Mouse (Mus musculus) hindbrain, embryonic 10.5 days (tissue): ENCODE measurements around the gene Rbfox2. TPM values are rescaled to one million over a fixed set of nuclear protein-coding genes. Genes with fewer than 3 reads are reported as not detected.
A peak's percentile ranks its signal among the peaks of the same experiment; 100 is the strongest.
"Not testable (repeated sequence)": the region's sequence is repeated elsewhere in the genome, so short reads cannot be mapped to it uniquely, and the experiment has no call there.

Experiments
- DNase-seq: peaks from one replicate; pipeline ENCODE4 v3.0.0-alpha.2; 2017; ENCODE audit warnings: low spot score
- H3K27ac ChIP-seq: fragments of 300-500 bp; sonication (generic); 2 replicates; pipeline ENCODE4 v1.5.1; 2016; ENCODE audit warnings: mild to moderate bottlenecking, moderate library complexity
- H3K27me3 ChIP-seq: fragments of 300-500 bp; sonication (generic); 2 replicates; pipeline ENCODE4 v1.6.1; 2016; ENCODE audit warnings: mild to moderate bottlenecking; ENCODE audit not compliant: poor library complexity, insufficient read depth, severe bottlenecking
- H3K36me3 ChIP-seq: fragments of 300-500 bp; sonication (generic); 2 replicates; pipeline ENCODE4 v1.6.1; 2016; ENCODE audit warnings: mild to moderate bottlenecking, moderate library complexity
- H3K4me1 ChIP-seq: fragments of 300-500 bp; sonication (generic); replicated peaks from 2 replicates; pipeline ENCODE4 v1.6.1; 2016; ENCODE audit warnings: mild to moderate bottlenecking
- H3K4me3 ChIP-seq: fragments of 300-500 bp; sonication (generic); 2 replicates; pipeline ENCODE4 v1.5.1; 2016; ENCODE audit warnings: mild to moderate bottlenecking, moderate library complexity
- H3K9me3 ChIP-seq: fragments of 300-500 bp; sonication (generic); 2 replicates; pipeline ENCODE4 v1.6.1; 2016; ENCODE audit warnings: mild to moderate bottlenecking, moderate library complexity
- WGBS: fragments of 180-500 bp; shearing (Covaris S2); methylation state at CpG from one replicate; pipeline ENCODE4 v1.1.7; 2016; 5-methylcytosine and 5-hydroxymethylcytosine counted together
- polyA plus RNA-seq: library from polyadenylated mRNA; unstranded; fragments of >200 nt; fragmentation: Nextera tagmentation; extraction: Ambion mirVana; gene quantifications from 2 replicates; pipeline ENCODE4 v1.2.1, GENCODE M21; 2016

Gene Rbfox2
- polyA plus RNA-seq, 1 experiment from 2014 or later = 77.8 TPM

DNA sequence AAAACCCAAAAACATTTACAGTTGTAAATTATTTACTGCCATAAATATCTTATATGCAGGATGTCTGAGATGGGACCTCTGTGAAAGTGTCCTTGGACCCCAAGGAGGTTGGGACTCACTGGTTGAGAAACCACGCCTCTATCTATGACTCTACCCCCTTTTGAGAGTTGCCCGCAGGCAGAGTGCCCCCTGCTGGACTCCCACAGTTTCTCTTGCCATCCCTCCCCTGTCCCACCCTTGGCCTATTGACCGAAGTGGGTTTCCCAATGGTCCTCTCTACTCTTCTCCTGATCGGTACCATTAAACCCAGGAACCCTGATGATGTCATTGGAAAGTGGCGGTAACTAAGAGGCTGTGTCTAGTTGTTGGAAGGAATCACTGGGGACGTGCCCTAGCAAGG, 35.2 kb upstream of the Rbfox2 start:
- H3K36me3 ChIP-seq = no peaks in the 10 kb centered on the region
- peak overlapping the region; percentile 89 for H3K27ac ChIP-seq
- WGBS = 86% methylated on average over 6 of the region's 6 CpGs
- peaks cover 68% of the 10 kb centered on the region for H3K4me1 ChIP-seq
- DNase-seq = no peak
- no peak overlapping the region for H3K4me3 ChIP-seq
- H3K27me3 ChIP-seq = no peaks in the 10 kb centered on the region
- H3K9me3 ChIP-seq = no peaks in the 10 kb centered on the region

DNA sequence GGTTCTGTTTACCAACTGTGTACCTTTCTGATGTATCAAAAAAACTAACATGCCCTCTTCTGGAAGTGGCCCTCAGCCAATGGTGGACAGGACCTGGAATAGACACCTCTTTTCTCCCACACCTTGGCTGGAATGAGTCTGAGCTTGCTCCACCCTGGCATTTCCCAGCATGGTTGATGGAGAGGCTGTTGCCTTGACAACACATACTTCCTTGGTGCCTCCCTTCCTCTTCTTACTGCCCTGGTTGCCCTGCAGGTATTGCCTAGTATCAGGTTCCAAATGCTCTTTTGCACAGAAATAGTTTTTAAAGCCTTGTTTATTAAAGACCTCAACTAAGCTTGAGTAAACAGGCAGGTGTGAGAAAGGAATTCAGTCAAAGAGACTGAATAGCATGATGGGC, 33.8 kb upstream of the Rbfox2 start:
- Histone ChIP-seq H3K4me1 (peaks cover 78% of the 10 kb centered on the region), H3K27ac (peak overlapping the region; percentile 35; the same call in 1 of the 2 replicates), H3K27me3 (no peaks in the 10 kb centered on the region), H3K9me3 (no peaks in the 10 kb centered on the region), H3K4me3 (no peak overlapping the region), H3K36me3 (no peaks in the 10 kb centered on the region)
- no peak for DNase-seq

DNA sequence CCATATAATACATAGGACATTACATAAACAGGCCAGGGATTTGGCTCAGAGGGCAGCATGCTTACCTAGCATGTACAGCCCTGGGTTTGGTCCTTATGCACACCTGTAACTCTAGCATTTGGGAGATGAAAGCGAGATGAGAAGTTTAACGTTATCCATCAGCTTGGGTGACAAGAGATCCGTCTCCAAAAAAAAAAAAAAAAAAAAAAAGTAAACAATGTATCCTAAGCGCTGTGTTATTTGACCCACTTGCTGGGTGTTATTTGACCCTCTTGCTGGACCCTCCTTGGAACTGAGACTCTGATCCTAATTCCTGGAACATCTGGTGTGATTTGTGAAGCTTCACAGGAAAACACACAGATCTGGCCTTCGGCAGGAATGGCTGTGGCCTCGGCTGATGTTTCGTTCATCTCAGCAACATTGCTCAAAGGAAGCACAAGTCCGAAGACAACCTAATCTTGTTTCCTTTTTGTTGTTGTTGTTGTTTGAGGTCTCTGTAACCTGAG, 32.2 kb upstream of the Rbfox2 start:
- Histone ChIP-seq H3K4me1 (peaks cover 63% of the 10 kb centered on the region), H3K27me3 (no peaks in the 10 kb centered on the region), H3K36me3 (no peaks in the 10 kb centered on the region), H3K27ac (no peak overlapping the region), H3K9me3 (no peaks in the 10 kb centered on the region), H3K4me3 (no peak overlapping the region)
- no peak for DNase-seq
- 69% methylated on average over 8 of the region's 8 CpGs for WGBS

DNA sequence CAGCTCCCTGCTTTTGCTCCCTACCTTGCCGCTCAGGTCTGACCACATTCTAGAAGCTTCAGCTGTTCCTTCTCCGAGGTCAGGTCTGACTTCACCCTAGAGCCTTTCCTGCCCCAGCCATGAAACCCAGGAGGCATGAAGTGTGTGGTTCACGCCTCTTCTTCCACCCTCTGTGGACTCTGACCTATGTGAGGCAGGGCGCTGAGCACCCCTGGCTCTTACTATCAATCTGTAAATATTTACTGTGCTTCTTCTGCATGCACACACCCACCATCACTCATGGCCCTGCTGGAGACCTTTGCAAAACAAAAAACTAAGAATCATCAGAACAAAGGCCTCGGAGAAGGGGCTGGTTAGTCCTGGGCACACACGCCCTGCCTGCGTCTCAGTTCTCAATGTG, 31.6 kb upstream of the Rbfox2 start:
- H3K27ac ChIP-seq = peak overlapping the region; percentile 47; the same call in 1 of the 2 replicates
- H3K27me3 ChIP-seq = no peaks in the 10 kb centered on the region

DNA sequence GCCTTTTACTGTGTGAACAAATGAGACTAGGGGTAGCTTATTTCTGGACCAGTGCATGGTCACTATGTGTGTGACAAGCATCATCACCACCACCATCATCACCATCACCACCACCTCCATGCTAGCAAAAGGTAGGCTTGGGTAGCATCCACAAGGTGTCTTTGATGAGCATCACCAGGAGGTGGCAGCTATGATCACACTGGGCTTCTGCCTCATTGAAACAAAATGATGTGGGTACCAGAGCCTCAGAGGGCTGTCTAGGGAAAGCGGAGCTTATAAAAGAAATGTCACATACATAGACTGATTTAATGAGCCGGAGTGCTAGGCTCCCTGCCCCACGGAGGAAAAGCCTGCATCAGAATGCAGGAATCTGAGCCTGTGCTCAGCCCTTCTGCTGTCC, 31.1 kb upstream of the Rbfox2 start:
- Histone ChIP-seq H3K4me3 (no peak overlapping the region), H3K27me3 (no peaks in the 10 kb centered on the region), H3K9me3 (no peaks in the 10 kb centered on the region), H3K4me1 (peaks cover 52% of the 10 kb centered on the region), H3K36me3 (no peaks in the 10 kb centered on the region), H3K27ac (peak overlapping the region; percentile 47; the same call in 1 of the 2 replicates)
- no peak for DNase-seq
- 71% methylated on average over 3 of the region's 3 CpGs for WGBS

More for the DNA sequence above, 31.6 kb upstream of the Rbfox2 start:
- Histone ChIP-seq H3K4me3 (no peak overlapping the region), H3K4me1 (peaks cover 57% of the 10 kb centered on the region), H3K36me3 (no peaks in the 10 kb centered on the region), H3K9me3 (no peaks in the 10 kb centered on the region)
- WGBS = 66% methylated on average over 7 of the region's 7 CpGs
- DNase-seq = no peak

DNA sequence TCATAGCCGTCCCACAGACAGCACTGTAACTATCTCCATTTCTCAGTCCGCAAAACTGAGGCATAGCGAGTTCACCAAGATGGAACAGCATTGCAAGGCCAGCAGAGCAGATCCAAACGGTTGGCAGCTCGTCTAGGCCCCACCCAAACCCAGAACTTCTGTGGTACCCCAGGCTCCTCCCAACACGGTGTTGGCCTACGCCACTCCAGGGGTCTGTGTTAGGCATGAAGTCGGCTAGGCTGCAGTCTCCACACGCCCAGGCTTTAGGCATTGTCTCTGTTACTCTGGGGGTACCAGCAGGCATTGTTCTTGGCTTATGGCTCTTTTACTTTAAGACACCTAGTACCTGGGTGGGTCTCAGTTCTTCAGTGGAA, 30.2 kb upstream of the Rbfox2 start:
- Histone ChIP-seq H3K36me3 (no peaks in the 10 kb centered on the region), H3K4me3 (peak overlapping the region; percentile 46), H3K4me1 (peaks cover 48% of the 10 kb centered on the region), H3K9me3 (no peaks in the 10 kb centered on the region), H3K27me3 (no peaks in the 10 kb centered on the region), H3K27ac (peak overlapping the region; percentile 85)
- no peak for DNase-seq
- WGBS = 40% methylated on average over 9 of the region's 9 CpGs

DNA sequence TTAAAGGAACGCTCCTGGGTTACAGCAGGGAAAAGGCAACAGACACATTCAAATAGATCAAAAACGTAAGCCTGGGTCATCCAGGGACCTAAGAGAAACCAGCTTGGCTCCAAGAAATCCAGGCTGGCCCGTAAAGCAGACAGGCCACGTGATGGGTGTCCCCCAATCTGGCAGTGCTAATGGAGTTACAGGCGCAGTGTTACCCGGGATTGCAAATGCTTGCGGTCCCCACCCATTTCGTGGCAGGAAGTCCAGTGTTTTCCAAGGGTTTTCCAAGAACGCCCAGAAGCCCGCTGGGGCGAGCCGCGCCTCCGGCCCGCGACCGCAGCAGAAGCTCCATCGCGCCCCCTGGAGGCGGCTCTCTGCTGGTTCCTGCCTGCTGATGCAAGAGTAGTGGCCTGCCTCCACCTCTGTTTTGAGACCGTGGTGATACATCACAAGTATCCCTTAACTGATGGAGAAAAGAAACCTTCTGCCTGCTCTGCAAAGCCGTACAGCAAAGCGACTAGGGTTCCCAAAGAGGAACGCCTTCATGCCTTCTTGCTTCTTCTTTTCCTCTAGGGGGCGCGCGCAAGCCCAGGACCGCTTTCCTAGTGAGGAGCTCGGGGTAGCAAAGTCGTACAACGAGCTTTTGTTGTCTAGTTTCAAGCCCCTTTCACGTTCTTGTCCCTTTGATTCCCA, 29.6 kb upstream of the Rbfox2 start:
- Histone ChIP-seq H3K27ac (peak overlapping the region; percentile 85), H3K4me3 (peak overlapping the region; percentile 46), H3K36me3 (no peaks in the 10 kb centered on the region), H3K9me3 (no peaks in the 10 kb centered on the region), H3K27me3 (no peaks in the 10 kb centered on the region), H3K4me1 (peaks cover 52% of the 10 kb centered on the region)
- WGBS = 2% methylated on average over 32 of the region's 32 CpGs
- DNase-seq = peak; percentile 90

DNA sequence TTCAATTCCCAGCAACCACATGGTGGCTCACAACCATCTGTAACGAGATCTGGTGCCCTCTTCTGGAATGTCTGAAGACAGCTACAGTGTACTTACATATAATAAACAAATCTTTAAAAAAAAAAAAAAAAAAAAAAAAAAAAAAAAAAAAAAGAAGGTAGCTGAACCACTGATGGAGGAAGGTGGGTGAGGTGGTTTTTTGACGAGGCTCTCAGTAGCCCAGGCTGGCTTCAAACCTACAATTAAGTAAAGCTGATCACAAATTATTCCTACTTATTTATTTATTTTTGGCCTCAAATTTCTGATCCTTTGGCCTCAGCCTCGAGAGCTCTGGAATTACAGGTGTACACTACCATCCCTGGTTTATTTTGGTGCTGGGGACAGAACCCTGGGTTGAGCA, 28.4 kb upstream of the Rbfox2 start:
- WGBS = 87% methylated on average over 3 of the region's 3 CpGs
- not testable (repeated sequence) for H3K27me3 ChIP-seq, H3K4me3 ChIP-seq, H3K36me3 ChIP-seq, H3K27ac ChIP-seq, DNase-seq, H3K9me3 ChIP-seq
- H3K4me1 ChIP-seq = peaks cover 57% of the 10 kb centered on the region

DNA sequence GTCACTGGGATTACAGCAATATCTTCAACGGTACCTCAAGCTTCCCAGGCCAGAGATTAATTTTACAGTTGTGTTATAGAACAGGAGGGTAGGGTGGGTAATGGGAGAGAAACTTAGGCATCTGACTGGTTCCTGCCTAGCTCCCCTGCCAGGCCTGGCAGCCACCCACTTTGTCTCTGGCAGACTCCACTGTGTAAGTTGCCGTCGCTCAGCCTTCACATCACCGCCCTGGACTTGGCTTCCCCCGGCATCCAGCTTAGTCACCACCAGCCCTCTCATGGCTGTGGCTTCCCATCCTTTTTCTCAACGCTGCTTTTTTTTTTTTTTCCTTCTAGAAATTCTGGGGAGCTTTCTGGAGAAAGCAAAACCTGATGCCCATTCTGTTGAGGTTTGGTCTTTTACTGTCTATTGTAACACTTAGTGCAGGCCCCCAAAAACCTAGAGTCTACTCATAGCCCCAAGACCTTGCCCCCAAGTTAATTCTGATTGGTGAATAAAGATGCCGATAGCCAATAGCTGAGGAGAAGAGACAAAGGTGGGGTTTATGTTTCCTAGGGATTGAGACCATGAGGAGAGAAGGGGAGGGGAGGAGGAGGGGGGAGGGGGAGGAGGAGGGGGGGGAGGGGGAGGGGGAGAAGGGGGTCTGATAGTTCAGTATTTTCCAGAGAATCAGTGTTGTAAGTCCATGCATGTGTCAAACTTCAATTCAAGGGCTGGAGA, 25.6 kb upstream of the Rbfox2 start:
- Histone ChIP-seq H3K4me1 (peaks cover 37% of the 10 kb centered on the region), H3K27ac (no peak overlapping the region), H3K4me3 (no peak overlapping the region), H3K27me3 (0 out of 2 replicates have a peak, but pooled peaks cover 3% of the 10 kb centered on the region), H3K36me3 (no peaks in the 10 kb centered on the region), H3K9me3 (no peaks in the 10 kb centered on the region)
- 79% methylated on average over 7 of the region's 7 CpGs for WGBS
- no peak for DNase-seq

DNA sequence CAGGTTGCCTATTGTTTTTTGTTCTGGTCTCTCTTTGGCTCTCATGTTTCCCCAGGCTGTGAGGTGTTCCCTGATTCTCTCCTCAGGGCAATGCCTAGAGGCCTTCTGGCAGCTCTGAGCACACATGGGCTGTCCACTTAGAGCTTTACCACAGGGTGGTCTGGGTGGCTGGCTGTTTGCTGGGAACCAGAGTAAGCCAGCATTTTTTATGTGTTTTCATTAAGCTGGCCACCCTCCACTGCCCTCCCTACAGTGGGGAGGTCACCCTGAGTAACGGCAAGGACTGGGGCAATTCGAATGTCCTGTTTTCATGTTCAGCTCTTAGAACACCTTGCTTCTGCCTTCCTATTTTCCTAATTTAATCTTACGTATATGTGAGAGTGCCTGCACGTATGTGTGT, 24.6 kb upstream of the Rbfox2 start:
- H3K4me3 ChIP-seq = no peak overlapping the region
- H3K27me3 ChIP-seq = 0 out of 2 replicates have a peak, but pooled peaks cover 3% of the 10 kb centered on the region
- WGBS = 78% methylated on average over 4 of the region's 4 CpGs
- H3K4me1 ChIP-seq = peaks cover 28% of the 10 kb centered on the region
- no peak for DNase-seq
- no peak overlapping the region for H3K27ac ChIP-seq
- no peaks in the 10 kb centered on the region for H3K9me3 ChIP-seq
- no peaks in the 10 kb centered on the region for H3K36me3 ChIP-seq

DNA sequence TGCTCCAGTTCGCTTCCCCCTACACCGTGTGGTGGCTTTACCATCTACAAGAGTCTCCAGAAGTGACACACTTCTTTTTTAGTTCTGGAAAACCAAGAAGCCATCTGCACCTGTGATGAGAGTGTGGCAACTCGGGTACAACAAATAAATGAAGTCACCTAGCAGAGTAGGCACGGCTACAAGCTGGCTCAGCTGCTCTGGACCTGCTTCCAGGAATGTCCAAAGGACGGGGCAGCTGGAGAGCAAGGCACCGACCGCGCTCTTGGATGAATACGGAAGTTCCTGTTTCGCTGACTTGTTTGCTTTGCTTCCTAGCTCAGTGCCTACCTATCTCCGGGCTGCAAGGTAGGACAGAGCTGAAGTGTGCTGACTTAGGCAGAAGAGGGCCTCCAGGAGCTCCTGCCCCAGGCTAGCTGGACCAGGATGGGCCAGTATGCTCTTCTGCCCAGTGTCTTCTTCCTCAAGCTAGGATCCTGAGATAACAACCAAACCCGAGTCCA, 22.9 kb upstream of the Rbfox2 start:
- no peak overlapping the region for H3K4me3 ChIP-seq

DNA sequence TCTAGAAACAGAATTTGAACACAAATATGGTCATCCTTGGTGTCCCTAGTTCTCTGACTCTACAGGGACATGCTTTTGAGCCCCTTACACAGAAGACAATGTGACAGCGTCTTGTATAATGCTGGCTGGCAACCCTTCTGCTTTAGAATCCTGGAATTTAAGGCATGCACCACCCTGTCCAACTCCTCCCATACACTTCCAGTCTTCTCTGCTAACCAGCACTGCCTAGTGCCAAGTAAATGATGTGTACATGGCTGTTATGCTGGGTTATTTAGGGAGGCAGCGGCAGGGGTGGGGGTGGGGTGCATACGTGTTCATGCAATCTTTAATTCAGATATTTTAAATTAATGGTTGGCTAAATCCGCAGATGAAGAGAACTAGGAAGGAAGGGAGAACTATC, 19.6 kb upstream of the Rbfox2 start:
- Histone ChIP-seq H3K36me3 (no peaks in the 10 kb centered on the region), H3K9me3 (no peaks in the 10 kb centered on the region), H3K4me3 (no peak overlapping the region), H3K27me3 (0 out of 2 replicates have a peak, but pooled peaks cover 3% of the 10 kb centered on the region), H3K4me1 (peaks cover 10% of the 10 kb centered on the region), H3K27ac (no peak overlapping the region)
- DNase-seq = no peak
- WGBS = 89% methylated on average over 4 of the region's 4 CpGs

More for the DNA sequence above, 22.9 kb upstream of the Rbfox2 start:
- Histone ChIP-seq H3K36me3 (no peaks in the 10 kb centered on the region), H3K4me1 (peaks cover 18% of the 10 kb centered on the region), H3K27me3 (0 out of 2 replicates have a peak, but pooled peaks cover 3% of the 10 kb centered on the region), H3K27ac (no peak overlapping the region), H3K9me3 (no peaks in the 10 kb centered on the region)
- 80% methylated on average over 12 of the region's 12 CpGs for WGBS
- DNase-seq = no peak

DNA sequence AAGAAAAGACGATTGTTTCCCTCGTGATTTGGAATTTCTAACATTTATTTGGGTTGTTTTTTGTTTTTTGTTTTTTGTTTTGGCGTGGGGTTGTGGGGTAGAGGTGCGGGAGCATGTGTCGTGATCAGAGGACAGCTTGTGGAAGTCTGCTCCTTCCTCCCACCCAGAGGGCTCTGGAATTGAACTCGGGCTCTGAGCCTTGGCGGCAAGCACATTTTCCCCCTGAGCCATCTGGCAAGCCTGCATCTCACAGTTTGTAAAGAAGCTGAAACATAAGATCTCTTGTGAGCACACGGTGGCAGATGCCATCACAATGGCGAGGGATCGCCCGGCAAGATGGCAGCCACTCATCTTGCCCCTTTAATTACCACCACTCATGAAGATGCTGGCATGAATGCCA, 17.6 kb upstream of the Rbfox2 start:
- Histone ChIP-seq H3K4me1 (no peaks in the 10 kb centered on the region), H3K9me3 (no peaks in the 10 kb centered on the region), H3K36me3 (no peaks in the 10 kb centered on the region), H3K27me3 (peaks cover 9% of the 10 kb centered on the region), H3K4me3 (no peak overlapping the region), H3K27ac (no peak overlapping the region)
- DNase-seq = no peak
- 92% methylated on average over 11 of the region's 11 CpGs for WGBS
